Mouse (Mus musculus) thymus, postnatal 14 days (tissue): ENCODE data around the gene Vmn1r226.

ENCODE experiments used
- DNase-seq: peaks from one replicate; pipeline ENCODE4 v3.0.0; 2021

Vmn1r226 gene

DNA sequence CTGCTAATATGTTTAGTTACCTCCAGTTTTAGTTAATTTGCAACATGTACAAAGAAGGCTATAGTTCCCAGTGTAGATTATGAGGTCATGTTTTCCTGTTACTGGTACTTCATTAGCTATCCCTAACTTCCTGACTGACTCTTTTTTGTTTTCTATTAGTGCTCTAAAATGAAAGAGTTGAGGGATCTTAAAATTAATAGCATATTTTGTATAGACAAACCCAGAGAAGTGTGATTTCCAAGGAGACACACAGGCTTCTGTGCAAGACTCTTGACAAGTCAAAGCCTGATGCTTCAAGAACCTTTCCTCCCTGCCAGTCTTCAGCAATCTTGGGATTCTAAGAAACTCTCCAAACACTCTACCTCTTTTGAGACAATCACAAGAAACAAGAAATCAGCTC is at the start of gene Vmn1r226:
Vmn1r226 (plus strand) TSS at position 301 of the 400 bp plus-strand sequence.
- no peak for DNase-seq

DNA sequence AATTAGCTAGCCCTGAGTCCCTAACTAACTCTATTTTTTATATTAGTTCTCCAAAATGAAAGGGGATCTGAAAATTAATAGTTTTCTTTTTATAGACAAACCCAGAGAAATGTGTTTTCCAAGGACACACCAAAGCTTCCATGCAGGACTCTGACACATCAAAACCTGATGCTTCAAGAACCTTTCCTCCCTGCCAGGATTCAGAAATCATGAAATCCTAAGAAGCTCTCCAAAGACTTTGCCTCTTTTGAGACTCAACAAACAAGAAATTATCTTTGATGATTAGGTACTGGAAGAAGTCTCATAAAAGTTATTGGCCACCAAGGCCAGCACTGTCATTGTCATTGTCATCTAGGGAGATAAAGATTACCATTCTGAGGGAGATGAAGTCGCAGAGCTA is 46.9 kb downstream of the Vmn1r226 start, which contains the start of gene Vmn1r227:
Vmn1r227 (plus strand) TSS at position 301 of the 400 bp plus-strand sequence.
- DNase-seq: no peak
